Mouse (Mus musculus) hematopoietic stem cell, adult 5-6 weeks (primary cell): ENCODE measurements around the gene Fam8a1. TPM values are rescaled to one million over a fixed set of nuclear protein-coding genes. Genes with fewer than 3 reads are reported as not detected.

Experiments
- ATAC-seq, 2 experiments: fragments of 125-278 bp in 1 of 2; replicated peaks in 1 of 2; 2 replicates each; pipeline ENCODE4 v1.8.0; 2016 to 2017; ENCODE audit warnings: inconsistent platforms in 2 of 2, mild to moderate bottlenecking in 2 of 2, moderate number of reproducible peaks in 2 of 2, low read depth in 1 of 2, moderate TSS enrichment in 1 of 2; ENCODE audit not compliant: low FRiP score in 2 of 2, poor library complexity in 2 of 2, severe bottlenecking in 2 of 2, insufficient read depth in 1 of 2, low TSS enrichment in 1 of 2
- total RNA-seq: library from RNA; stranded (forward); fragments of 172-1452, 232-1000 nt; gene quantifications from 2 replicates; pipeline ENCODE4 v1.2.3, GENCODE M21; 2017

The Fam8a1 gene
- total RNA-seq, 1 experiment from 2014 or later: 15.9 TPM

DNA sequence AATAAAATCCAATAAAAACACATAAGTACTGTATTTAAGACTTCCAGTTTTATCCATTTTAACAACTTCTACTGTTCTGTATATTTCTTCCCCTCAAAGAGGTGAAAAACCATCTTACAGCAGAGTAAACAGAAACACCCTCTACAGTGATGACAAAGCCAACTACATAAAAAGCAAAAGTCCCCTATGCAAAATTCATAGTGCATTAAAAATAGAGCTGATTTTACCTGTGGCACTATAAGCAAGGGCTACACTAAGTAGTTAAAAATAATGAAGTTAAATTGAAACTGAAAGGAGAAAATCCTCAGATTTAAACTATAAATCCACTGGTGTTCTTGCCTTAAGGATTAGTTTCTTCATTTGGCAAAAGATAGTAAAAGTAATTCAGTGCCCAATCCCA lies 51.7 kb downstream of the Fam8a1 start:
- no peak for ATAC-seq

DNA sequence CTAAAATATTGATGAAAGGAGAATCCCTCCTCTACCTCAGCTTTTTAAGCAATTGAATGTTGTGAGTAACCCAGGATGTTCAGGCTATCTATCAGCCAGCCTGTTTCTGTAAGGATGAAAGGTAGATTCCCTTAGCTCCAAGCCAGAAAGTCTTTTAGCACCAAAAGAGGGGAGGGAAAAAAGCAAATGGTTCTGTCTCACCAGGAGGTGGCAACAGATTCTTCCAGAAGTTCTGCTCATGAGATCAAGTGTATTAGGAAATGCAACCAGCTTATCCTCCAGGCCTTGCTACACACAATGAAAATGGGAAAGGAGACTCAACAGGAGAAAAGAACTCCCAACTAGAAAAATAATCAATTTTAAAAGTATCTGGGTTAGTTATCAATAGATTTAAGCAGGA lies 55.0 kb downstream of the Fam8a1 start:
- ATAC-seq: no peak

DNA sequence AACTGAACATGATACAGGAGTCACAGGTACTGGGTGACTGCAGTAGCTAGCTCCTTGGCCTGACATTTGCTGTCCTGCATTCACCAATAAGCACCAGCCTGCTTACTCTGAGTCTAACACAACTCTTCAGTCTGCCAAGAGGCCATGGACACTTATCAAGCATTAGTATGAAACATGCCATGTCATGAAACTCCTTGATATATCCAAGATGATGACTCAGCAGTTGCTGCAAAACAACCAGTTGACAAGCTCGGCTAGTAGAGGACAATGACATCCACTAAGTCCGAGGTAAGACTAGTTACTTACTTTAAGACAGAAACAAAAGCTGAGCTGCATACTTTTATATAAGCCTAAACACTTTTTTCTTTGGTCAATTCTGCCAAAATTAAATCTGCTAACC lies 55.9 kb downstream of the Fam8a1 start:
- ATAC-seq: no peak

DNA sequence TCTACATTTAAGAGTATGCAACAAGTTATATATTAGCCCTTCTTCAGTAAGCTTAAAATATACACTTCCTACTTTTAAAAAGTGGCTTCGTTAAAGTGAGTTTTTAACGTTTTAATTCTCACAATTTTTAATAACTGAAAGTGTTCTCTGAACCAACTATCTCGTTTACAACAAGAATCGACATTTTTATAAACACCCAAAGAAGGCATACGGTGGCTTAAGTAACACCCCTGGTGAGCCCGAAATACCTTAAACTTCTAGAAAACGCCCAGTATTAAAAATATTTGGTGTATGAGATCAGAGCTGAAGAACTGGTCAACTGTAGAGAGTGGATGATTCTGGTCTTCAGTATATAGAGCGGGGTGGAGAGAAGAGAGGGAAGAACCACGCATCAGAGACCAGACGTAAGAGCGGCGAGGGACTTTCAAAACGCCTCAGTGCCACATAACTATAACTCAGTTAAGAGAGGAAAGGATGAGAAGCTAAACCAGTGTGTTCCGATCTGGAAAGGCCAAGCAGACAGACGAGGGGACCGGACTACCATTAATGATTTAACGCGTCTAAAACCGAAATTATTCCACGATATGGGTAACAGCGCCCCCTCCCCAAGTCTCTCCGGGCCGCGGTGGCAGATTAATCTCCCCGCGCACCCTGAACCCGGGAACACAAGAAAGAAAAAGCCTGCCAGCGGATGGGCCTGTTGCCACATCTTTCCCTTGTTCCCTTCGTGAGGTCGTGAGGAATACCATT lies 57.1 kb downstream of the Fam8a1 start:
- no peak for ATAC-seq

DNA sequence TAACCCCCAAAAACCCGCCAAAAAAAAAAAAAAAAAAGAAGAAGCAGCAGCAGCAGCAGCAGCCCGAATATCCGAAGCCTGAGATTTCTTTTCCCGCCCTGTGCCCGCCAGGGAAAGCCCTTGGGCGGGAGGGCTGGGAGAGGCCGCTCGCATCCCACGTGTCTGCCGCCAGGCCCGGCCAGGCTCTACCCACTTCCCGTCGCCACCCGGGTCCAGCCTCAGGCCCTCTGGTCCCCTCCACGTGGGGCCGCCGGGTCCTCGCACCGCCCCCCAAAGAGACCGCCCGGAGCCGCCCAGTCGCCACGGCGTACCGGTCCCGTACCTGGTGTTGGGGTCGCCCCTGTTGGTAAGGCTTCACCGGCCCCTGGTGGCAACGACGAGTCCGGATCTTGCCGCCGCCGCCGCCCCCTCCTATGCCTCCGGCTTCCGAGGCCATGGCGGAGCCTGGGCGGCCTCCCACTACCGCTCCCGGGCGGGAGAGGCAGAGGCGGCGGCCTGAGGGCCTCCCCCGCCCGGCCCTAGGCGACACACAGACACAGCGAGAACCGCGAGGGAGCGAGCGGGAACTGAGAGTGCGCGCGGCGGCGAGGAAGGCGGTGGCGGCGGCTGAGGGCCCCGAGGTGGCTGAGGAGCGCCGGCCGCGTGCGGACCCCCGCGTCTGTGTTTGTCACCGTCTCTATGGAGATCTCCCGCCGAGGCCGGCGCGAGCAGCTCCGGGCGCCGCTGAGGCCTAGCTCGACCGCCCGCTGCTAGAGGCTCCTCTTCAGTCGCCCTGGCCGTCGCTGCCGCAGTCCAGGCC lies 57.9 kb downstream of the Fam8a1 start:
- peak; percentile 8 to 52; a peak in 2 of 4 replicates for ATAC-seq

Other genes starting within 250 kb of the Fam8a1 start
- gene Cap2, start 167.7 kb upstream of the Fam8a1 start, total RNA-seq: 0.45 and 1.6 TPM in 2 replicates
- 108 and 117 TPM in 2 replicates for gene Nup153, start 58.4 kb downstream of the Fam8a1 start, total RNA-seq